Mouse (Mus musculus) embryonic facial prominence, embryonic 10.5 days (tissue): ENCODE results near the gene Rps6kb1. TPM values are rescaled to one million over a fixed set of nuclear protein-coding genes. Genes with fewer than 3 reads are reported as not detected.
A peak's percentile ranks its signal among the peaks of the same experiment; 100 is the strongest.

ENCODE experiments used
- DNase-seq: peaks from one replicate; pipeline ENCODE4 v3.0.0-alpha.2; 2017; ENCODE audit warnings: low spot score
- H3K27ac ChIP-seq: fragments of 300-500 bp; sonication (generic); replicated peaks from 2 replicates; pipeline ENCODE4 v1.5.1; 2016; ENCODE audit warnings: mild to moderate bottlenecking
- H3K27me3 ChIP-seq: fragments of 300-500 bp; sonication (generic); replicated peaks from 2 replicates; pipeline ENCODE4 v1.6.1; 2016; ENCODE audit warnings: low read depth, mild to moderate bottlenecking; ENCODE audit not compliant: poor library complexity, severe bottlenecking
- H3K36me3 ChIP-seq: fragments of 300-500 bp; sonication (generic); replicated peaks from 2 replicates; pipeline ENCODE4 v1.6.1; 2016; ENCODE audit warnings: mild to moderate bottlenecking, moderate library complexity
- H3K4me1 ChIP-seq: fragments of 300-500 bp; sonication (generic); 2 replicates; pipeline ENCODE4 v1.6.1; 2016
- H3K4me3 ChIP-seq: fragments of 300-500 bp; sonication (generic); 2 replicates; pipeline ENCODE4 v1.5.1; 2016; ENCODE audit warnings: mild to moderate bottlenecking, moderate library complexity
- H3K9me3 ChIP-seq: fragments of 300-500 bp; sonication (generic); 2 replicates; pipeline ENCODE4 v1.6.1; 2016; ENCODE audit warnings: mild to moderate bottlenecking
- WGBS: fragments of 180-500 bp; shearing (Covaris S2); methylation state at CpG from one replicate; pipeline ENCODE4 v1.1.7; 2016; 5-methylcytosine and 5-hydroxymethylcytosine counted together
- polyA plus RNA-seq: library from polyadenylated mRNA; unstranded; fragments of >200 nt; fragmentation: Nextera tagmentation; extraction: Ambion mirVana; gene quantifications from 2 replicates; pipeline ENCODE4 v1.2.1, GENCODE M21; 2016

The Rps6kb1 gene
- polyA plus RNA-seq, 1 experiment from 2014 or later = 66.9 TPM

DNA sequence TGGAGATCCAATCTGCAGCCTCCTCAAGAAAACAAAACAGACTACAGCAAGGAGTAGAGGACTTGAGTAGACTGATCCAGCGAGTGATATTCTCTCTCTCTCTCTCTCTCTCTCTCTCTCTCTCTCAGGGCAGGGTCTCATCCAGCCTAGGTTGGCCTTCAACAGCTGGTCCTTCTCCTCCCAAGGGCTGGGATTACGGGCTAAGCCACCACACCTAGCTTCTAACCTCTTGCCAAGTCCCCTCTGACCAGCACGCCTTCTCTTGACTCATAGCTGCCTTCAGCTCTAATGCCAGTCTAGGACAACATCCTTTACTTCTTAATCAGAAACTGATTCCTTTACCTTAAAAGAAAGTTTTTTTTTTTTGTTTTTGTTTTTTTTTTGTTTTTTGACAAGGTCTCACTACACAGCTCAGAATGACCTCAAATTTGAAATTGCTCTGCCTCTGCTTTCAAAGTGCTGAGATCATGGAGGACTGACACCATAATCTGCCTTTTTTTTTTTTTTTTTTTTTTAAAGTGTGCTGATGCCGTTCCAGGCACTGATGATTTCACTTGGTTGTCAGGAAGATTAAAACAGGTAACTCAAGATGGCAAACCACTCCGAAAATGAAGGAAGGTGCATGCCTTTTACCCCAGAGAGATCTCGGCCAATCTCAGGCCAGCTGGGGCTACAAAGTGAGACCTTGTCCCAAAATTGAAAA is 33.7 kb upstream of the Rps6kb1 start:
- Histone ChIP-seq H3K4me1 (peaks cover 66% of the 10 kb centered on the region), H3K27ac (peak overlapping the region; percentile 61), H3K36me3 (0 out of 2 replicates have a peak, but pooled peaks cover 3% of the 10 kb centered on the region), H3K27me3 (no peaks in the 10 kb centered on the region), H3K9me3 (no peaks in the 10 kb centered on the region), H3K4me3 (no peak overlapping the region)
- DNase-seq = no peak
- WGBS = 79% methylated on average over 6 of the region's 6 CpGs

- no peaks in the 10 kb centered on the region for H3K36me3 ChIP-seq
- H3K4me3 ChIP-seq = no peak overlapping the region
- H3K27ac ChIP-seq = peak overlapping the region; percentile 61
- H3K4me1 ChIP-seq = peaks cover 71% of the 10 kb centered on the region
- 72% methylated on average over 4 of the region's 4 CpGs for WGBS
- no peaks in the 10 kb centered on the region for H3K27me3 ChIP-seq
- DNase-seq = no peak
- no peaks in the 10 kb centered on the region for H3K9me3 ChIP-seq
These were observed 32.6 kb upstream of the Rps6kb1 start for GRCm38 (mm10) chr11:86577231-86577630.

DNA sequence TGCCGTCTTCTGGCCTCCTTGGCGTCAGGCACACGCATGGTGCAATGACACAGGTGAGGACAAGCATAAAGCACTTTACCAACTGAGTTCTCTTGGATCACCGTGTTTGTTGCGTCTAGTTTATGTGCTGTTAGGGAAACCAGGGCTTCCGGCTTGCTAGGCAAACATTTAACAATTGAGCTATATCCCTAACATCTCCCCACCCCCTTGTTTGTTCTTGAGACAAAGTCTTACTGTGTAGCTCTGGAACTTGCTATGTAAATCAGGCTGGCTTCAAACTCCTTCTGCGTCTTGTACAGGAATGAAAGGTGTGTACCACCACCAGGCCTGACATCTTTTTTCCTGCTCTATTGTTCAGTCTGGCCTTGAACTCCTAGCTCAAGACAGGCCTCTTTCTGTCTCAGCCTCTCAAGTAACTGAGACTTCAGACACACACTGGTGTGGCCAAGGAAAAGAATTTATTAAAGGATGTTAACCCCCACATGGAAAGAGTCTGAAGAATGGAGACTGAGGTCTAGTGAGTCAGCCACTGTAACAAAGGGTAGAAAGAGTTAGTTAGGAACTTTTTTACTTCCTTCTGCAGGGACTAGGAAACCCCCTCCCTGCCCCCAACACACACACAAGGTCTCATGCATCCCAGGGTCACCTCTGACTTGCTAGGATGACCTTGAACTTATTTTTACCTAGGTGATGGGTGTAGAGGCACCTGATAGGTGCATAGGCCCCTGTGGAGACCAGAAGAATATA is 31.2 kb upstream of the Rps6kb1 start:
- H3K9me3 ChIP-seq = no peaks in the 10 kb centered on the region
- H3K27ac ChIP-seq = peak overlapping the region; percentile 48; the same call in 1 of the 2 replicates
- WGBS = 87% methylated on average over 7 of the region's 7 CpGs
- no peak for DNase-seq
- no peaks in the 10 kb centered on the region for H3K36me3 ChIP-seq
- no peaks in the 10 kb centered on the region for H3K27me3 ChIP-seq
- no peak overlapping the region for H3K4me3 ChIP-seq
- H3K4me1 ChIP-seq = peaks cover 74% of the 10 kb centered on the region

DNA sequence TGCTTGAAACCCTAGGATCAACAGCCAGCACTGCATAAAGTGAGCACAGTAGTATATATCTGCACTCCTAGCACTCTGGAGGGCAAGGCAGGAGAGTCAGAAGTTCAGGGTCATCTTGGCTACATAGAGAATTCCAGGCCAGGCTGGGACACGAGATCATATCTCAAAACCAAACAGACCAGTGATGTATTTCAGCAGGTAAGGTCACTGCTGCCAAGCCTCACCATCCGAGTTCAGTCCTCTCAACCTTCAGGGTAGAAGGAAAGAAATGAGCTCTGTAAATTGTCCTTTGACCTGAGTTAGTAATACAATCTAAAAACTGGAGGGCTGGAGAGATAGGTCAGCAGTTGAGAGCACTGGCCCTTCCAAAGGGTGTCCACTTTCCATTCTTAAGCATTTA is 29.8 kb upstream of the Rps6kb1 start:
- no peaks in the 10 kb centered on the region for H3K36me3 ChIP-seq
- H3K27ac ChIP-seq = peak overlapping the region; percentile 40; the same call in 1 of the 2 replicates
- no peak overlapping the region for H3K4me3 ChIP-seq
- peaks cover 72% of the 10 kb centered on the region for H3K4me1 ChIP-seq
- WGBS = 45% methylated on average over 2 of the region's 2 CpGs
- no peaks in the 10 kb centered on the region for H3K9me3 ChIP-seq
- H3K27me3 ChIP-seq = no peaks in the 10 kb centered on the region
- DNase-seq = no peak

DNA sequence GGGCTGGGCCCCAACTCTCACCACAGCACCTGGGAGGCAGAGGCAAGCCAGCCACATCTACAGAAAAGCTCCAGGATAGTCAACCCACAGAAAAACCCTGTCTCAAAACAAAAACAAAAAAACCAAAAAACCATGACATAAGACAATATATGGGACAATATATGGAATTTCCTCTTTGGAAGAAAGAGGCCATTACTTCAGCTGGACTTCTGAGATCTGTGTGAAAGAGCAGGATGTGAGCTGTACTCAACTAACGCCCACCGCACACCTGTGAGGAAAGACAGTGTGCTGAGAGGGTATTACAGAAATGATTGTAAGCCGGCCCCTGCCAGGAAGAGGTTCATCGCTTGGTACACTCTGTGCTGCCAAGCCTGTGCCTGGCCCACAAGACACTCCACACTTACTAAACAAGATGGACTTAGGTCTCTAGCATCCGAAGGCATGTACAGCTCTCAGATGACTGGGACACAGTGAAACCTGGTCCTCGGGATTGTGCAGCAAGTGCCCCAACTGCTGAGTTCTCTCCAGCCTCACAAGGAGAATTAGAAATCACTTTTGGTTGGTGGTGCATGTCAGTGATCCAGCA is 29.1 kb upstream of the Rps6kb1 start:
- Histone ChIP-seq H3K4me1 (peaks cover 68% of the 10 kb centered on the region), H3K27ac (peak overlapping the region; percentile 40; the same call in 1 of the 2 replicates), H3K4me3 (no peak overlapping the region), H3K36me3 (no peaks in the 10 kb centered on the region), H3K9me3 (no peaks in the 10 kb centered on the region), H3K27me3 (no peaks in the 10 kb centered on the region)
- no peak for DNase-seq
- WGBS = 88% methylated on average over 6 of the region's 6 CpGs

DNA sequence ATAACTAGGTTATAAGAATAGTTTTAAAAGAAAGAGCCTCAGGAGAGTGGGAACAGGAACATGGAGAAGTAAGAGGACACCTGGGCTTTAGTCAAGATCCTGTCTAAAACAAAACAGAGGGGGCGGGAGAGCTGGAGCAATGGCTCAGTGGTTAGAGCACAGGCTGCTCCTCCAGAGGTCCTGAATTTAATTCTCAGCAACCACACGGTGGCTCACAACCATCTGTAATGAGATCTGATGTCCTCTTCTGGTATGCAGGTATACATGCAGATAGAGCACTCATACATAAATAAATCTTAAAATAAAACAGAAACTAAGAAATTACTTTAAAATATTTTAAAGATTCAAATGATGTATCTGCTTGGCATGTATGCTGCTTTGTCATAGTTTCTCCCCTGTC is 28.0 kb upstream of the Rps6kb1 start:
- no peaks in the 10 kb centered on the region for H3K27me3 ChIP-seq
- H3K9me3 ChIP-seq = no peaks in the 10 kb centered on the region
- DNase-seq = no peak
- H3K4me3 ChIP-seq = no peak overlapping the region
- no peaks in the 10 kb centered on the region for H3K36me3 ChIP-seq
- H3K4me1 ChIP-seq = peaks cover 61% of the 10 kb centered on the region
- peak overlapping the region; percentile 85 for H3K27ac ChIP-seq
- 78% methylated on average over 2 of the region's 2 CpGs for WGBS

- Histone ChIP-seq H3K4me3 (no peak overlapping the region), H3K4me1 (peaks cover 54% of the 10 kb centered on the region), H3K9me3 (no peaks in the 10 kb centered on the region), H3K27ac (peak overlapping the region; percentile 85), H3K27me3 (no peaks in the 10 kb centered on the region), H3K36me3 (no peaks in the 10 kb centered on the region; the same call in 1 of the 2 replicates)
- no peak for DNase-seq
- WGBS = 47% methylated on average over 4 of the region's 4 CpGs
These were observed 27.3 kb upstream of the Rps6kb1 start for GRCm38 (mm10) chr11:86571871-86572270.

- DNase-seq = peak; percentile 70
- Histone ChIP-seq H3K9me3 (no peaks in the 10 kb centered on the region), H3K4me3 (peak overlapping the region; percentile 28; the same call in 1 of the 2 replicates), H3K27me3 (no peaks in the 10 kb centered on the region), H3K36me3 (peaks cover 1% of the 10 kb centered on the region; the same call in 1 of the 2 replicates), H3K27ac (peak overlapping the region; percentile 85), H3K4me1 (peaks cover 50% of the 10 kb centered on the region)
- 30% methylated on average over 15 of the region's 15 CpGs for WGBS
These were observed 26.6 kb upstream of the Rps6kb1 start for GRCm38 (mm10) chr11:86571047-86571855.

DNA sequence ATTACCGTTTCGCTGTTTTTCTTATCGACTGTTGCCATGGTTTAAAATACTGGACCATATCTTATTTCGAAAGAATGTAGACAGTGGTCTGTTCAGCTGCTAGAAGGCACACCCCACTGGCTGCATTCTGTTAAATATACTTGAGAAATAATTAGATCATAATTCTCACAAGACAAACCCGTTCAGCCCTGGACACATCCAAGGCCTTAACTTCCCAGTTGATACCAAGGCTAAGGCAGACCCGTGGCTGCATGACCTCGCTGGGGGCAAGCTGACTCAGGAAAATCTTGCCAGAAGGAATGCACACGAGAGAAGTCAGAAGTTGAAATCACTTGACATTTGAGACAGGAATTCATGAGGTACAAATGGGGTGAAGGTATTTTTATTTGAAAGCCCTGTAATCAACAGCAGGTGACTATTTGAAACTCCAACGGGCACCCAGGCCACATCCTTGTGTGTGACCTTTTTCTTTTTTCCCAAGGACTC is 25.7 kb upstream of the Rps6kb1 start:
- Histone ChIP-seq H3K4me3 (no peak overlapping the region), H3K36me3 (peaks cover 9% of the 10 kb centered on the region), H3K9me3 (no peaks in the 10 kb centered on the region), H3K27ac (peak overlapping the region; percentile 85), H3K4me1 (peaks cover 41% of the 10 kb centered on the region), H3K27me3 (no peaks in the 10 kb centered on the region)
- WGBS = 29% methylated on average over 9 of the region's 9 CpGs
- DNase-seq = peak; percentile 79

DNA sequence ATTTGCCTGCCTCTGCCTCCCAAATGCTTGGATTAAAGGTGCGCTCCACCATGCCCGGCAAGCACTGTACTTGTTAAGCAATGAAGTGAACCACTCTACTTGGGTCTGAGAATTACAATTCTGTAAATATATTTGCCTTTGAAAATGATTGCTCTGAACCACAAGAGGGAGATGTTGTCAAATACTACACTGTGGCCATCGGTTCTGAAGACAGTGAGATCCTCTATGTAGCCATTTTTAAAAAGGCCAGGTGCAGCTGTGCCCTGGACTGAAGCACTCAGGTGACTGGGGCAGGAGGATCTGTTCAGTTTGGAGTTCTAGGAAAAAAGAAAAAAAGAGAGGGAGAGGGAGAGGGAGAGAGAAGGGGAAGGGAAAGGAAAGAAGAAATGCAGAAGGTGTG is 23.8 kb upstream of the Rps6kb1 start:
- no peak for DNase-seq
- Histone ChIP-seq H3K4me1 (peaks cover 34% of the 10 kb centered on the region), H3K36me3 (peaks cover 13% of the 10 kb centered on the region), H3K9me3 (no peaks in the 10 kb centered on the region), H3K27me3 (no peaks in the 10 kb centered on the region), H3K4me3 (no peak overlapping the region), H3K27ac (no peak overlapping the region)
- WGBS = 78% methylated on average over 3 of the region's 3 CpGs

DNA sequence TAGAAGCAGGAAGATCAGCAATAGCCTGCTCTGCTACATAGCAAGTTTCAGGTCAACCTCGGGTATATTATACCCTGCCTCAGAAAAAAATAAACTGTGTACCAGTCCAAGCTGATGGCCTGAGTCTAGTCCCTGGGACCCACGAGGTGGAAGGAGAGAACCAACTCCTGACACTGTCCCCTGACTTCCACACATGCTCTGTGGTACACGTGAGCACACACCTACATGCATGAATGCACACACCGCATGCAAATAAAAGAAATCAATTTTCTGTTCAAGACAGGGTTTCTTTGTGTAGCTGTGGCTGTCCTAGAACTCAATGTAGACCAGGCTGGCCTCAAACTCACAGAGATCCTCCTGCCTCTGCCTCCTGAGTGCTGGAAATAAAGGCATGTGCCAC is 13.7 kb upstream of the Rps6kb1 start:
- WGBS = 88% methylated on average over 4 of the region's 4 CpGs
- H3K27ac ChIP-seq = no peak overlapping the region
- H3K36me3 ChIP-seq = peaks cover 60% of the 10 kb centered on the region
- H3K27me3 ChIP-seq = no peaks in the 10 kb centered on the region
- no peak for DNase-seq
- no peak overlapping the region for H3K4me3 ChIP-seq
- H3K9me3 ChIP-seq = no peaks in the 10 kb centered on the region
- 0 out of 2 replicates have a peak, but pooled peaks cover 4% of the 10 kb centered on the region for H3K4me1 ChIP-seq

DNA sequence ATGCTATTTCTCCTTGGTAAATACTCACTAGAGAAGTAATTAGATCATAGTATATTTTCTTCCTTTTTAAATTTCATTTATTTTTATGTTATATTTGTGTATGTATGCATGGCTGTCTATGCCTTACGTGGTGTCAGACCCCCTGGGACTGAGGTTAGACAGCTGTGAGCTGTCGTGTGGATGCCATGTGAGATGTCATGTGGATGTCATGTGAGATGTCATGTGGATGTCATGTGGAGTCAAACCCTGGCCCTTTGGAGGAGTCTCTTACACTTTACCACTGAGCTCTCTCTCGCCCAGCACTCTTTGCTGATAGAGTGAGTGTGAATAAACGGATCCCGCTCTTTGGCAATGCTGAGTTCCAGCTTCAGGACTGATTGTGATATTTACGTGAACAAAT is 8.9 kb upstream of the Rps6kb1 start:
- Histone ChIP-seq H3K27me3 (no peaks in the 10 kb centered on the region), H3K4me3 (no peak overlapping the region), H3K27ac (no peak overlapping the region), H3K36me3 (peaks cover 66% of the 10 kb centered on the region), H3K9me3 (no peaks in the 10 kb centered on the region), H3K4me1 (no peaks in the 10 kb centered on the region)
- no peak for DNase-seq
- WGBS = 88% methylated on average over 6 of the region's 6 CpGs
